Mouse (Mus musculus): ENCODE results near the gene Sbno1.
"Not testable (repeated sequence)": the region's sequence is repeated elsewhere in the genome, so short reads cannot be mapped to it uniquely, and the experiment has no call there.

Sbno1 gene

DNA sequence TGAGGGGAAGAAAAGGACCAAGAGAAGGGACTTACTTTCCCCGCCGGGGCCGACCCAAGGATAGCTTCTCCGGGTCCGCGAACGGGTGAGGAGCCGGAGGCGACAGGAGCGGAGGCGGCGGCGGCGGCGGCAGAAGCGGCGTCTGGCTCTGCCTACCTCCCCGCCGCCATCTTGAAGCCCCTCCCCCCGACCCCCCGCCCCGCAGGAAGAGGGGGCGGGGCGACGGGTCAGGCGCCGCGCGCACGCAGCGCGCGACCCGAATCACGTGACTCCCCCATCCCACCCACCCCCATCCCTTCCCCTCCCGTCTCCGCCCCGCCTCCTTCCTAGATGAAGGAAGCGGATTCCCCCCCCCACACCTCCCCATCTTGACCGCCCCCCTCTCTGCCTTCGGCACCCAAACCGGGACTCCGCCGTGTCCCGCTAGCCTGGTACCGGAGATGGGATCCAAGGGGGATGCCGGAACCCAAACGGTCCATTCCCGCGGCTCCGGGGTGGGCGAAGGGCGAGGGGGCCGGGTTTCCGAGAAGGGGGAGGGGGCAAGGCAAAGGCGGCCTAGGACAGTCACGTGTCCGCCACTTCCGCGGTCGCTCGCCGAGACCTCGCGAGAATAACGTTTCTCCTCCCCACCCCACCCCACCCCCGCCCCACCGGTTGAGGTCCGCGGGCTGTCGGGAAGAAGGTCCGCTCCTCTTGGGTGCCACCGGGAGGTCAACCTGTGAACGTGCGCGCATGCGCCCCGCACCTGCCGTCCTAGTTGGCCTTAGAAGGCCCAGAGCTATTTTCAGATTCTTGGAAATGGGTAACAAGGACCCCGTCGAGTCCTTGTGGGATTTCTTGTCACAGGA lies at the start of gene Sbno1:
Sbno1 (minus strand) TSS at position 590 of the 848 bp plus-strand sequence.
- DNase-seq (ENCODE audit: low spot score): peak; percentile 76

DNA sequence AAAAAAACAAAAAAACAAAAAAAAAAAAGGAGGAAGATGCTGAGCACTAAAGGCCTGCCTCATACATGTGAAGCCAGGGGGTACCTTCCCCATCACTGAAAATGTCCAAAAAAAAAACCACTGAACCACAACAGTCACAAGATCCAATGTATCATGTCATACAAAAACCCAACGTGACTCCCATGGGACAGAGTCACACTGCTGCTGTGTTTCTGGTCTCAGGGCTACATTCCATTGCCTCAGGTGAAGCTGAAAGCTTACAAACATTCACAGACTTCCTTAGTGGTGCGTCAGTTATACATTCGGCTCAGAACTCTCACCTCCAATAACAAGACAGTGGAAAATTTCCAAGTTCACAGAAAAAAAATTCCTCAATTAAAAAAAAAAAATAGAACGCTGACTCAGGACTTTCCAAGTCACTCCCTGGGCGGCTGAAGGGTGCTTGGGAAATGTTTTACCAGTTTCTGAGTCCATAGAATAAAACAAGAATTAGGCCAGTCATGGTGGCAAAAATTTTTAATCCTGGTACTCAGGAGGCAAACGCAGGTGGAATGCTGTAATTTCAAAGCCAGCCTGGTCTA lies 44.9 kb upstream of the Sbno1 start:
- no peak for DNase-seq (ENCODE audit: low spot score)

DNA sequence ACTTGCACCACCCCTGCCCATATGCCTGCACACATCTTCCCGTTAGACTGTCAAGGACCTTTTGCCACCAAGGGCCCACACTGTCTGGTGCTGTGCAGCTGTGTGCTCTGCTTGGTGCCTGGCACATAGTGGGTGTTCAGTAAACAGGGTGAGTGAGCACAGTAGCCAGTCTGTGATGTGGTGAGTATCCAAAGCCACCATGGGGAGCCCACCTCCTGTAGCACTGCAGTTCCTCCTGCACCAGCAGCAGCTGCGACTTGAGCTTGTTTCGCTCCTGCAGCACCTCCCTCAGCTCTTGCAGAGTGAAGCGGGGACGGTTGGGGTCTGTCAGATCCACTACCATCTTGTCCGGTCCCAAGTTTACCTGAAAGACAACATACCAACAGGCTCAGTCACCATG lies 43.7 kb upstream of the Sbno1 start:
- DNase-seq (ENCODE audit: low spot score): no peak

- no peak for DNase-seq (ENCODE audit: low spot score)
These were observed 42.6 kb upstream of the Sbno1 start for GRCm38 (mm10) chr5:124468365-124468764.

- no peak for DNase-seq (ENCODE audit: low spot score)
These were observed 42.0 kb upstream of the Sbno1 start for GRCm38 (mm10) chr5:124467766-124468165.

GRCm38 (mm10) chr5:124464905-124465304 lies 39.1 kb upstream of the Sbno1 start:
- DNase-seq (ENCODE audit: low spot score): no peak

DNA sequence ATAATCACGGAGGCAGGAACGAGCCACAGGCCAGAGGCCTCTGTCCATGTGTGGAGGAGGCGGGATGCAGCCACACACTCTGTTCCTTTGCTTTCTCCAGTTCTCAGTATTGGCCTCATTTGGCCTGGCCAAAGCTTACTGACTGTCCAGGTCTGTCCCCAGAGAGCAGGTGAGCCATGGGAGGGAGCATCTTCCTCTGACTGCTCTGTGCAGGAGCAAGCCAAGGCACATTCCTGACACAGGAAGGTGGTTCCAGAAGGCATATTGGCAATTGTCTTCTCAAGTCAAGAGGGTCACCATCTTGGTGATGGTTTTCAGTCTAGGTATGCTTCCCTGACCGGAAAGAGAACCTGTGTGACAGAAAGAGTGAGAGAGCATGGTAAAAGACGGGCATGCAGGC lies 37.7 kb upstream of the Sbno1 start:
- DNase-seq (ENCODE audit: low spot score): no peak

GRCm38 (mm10) chr5:124462297-124463025 lies 36.7 kb upstream of the Sbno1 start:
- DNase-seq (ENCODE audit: low spot score): no peak

DNA sequence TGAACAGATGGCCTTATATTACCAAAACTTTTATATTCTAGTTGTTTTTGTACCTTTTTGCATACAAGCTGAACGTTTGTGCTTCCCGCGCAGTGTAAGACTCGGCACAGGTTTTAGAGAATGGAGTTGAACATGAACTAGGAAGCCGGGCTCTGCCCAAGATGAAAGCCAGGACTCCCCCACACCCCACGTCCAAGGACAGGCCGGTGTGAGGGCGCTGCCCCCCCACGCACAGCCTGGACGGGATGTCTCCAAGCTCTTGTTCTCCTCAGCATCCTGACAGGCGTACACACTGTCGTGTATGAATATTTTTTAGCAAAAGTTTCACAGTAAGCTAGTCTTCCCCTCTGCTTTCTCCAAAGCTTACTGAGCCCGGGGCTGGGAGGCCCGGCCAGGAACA lies 35.1 kb upstream of the Sbno1 start:
- DNase-seq (ENCODE audit: low spot score): not testable (repeated sequence)

- DNase-seq (ENCODE audit: low spot score): no peak
These were observed 31.0 kb upstream of the Sbno1 start for GRCm38 (mm10) chr5:124456762-124457161.

DNA sequence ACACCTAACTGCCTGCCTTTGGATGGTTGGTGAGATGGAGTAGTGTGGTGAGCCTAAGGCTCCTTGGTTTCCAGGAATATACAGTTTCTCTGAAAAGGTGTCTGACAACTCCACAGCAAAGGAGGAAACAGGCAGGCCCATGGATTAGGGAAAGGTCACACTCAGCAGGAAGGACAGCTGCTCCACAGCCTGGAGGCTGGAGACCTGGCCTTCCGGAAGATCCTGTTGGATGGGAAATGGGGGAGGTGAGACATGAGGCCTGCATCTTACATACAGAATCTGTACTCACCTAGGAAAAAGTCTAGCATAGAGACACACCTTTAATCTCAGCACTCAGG lies 28.2 kb upstream of the Sbno1 start:
- DNase-seq (ENCODE audit: low spot score): no peak

DNA sequence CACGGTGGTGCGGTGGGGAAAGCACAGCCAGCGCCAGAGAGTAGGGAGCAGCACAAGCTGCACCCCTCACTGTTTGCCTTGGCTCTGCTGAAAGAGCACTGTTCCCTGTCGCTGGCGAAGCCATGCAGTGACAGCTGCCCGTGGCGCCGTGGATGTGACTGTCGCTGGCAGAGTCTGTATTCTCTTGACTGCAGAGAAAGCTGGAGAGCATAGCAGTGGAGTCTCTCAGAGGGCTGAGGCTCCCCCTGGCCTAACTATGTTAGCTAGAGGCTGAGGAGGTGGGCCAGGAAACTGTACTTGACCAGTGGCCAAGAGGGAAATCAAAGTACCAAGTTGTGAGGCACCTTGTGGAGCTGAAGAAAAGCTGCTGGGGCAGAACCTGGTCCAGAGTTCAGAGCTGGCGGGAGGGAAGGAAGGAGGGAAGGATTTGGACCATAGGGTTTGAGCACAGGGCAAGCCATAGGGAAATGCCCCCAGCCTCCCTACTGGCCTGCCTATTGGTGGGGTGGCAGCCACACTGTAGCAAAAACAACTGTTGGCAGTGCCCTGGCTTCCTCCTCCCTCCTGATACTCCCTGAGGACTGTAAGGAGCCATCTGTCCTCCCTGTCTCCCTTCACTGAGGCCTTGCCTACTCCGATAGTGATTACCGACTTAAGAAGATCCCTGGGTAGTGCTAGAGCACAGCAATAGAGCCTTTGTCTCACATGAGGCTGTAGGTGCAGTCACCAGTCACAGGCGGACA lies 27.7 kb upstream of the Sbno1 start:
- no peak for DNase-seq (ENCODE audit: low spot score)

DNA sequence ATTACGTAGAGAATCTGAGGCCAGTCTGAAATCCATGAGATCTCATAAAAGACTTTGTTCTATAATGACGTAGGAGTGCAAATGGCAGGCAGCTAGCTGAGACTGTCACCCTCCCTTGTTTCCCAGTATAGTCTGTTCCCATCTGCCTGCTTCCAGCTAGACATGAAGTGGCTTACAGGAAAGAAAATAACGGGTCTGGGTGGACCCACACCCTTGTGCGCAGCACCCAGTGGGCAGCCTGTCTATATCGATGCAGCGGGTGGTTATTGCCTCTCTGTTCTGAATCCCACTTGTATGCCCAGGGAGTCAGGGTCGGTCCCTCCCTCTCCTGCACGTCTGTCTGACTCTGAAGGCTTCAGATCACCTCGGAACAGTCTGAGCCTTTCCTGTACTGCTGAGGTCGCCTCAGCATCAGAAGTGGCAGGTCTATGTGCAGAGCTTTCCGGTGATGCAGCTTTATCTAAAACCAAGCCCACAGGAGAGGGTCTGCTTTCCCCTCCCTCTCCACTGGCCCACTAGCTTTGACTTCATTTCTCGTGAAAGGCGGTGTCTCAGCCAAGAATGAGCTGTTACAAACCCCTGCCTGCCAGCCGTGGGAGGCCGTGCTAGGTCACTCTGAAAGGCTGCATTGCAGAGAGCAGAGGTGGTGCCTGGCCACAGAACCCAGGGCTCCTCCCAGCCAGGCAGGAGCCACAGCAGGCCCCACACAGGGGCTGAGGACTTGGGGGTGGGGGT lies 26.9 kb upstream of the Sbno1 start:
- DNase-seq (ENCODE audit: low spot score): no peak

- no peak for DNase-seq (ENCODE audit: low spot score)
These were observed 25.0 kb upstream of the Sbno1 start for GRCm38 (mm10) chr5:124450641-124451340.

- DNase-seq (ENCODE audit: low spot score): no peak
These were observed 24.2 kb upstream of the Sbno1 start for GRCm38 (mm10) chr5:124450051-124450450.

DNA sequence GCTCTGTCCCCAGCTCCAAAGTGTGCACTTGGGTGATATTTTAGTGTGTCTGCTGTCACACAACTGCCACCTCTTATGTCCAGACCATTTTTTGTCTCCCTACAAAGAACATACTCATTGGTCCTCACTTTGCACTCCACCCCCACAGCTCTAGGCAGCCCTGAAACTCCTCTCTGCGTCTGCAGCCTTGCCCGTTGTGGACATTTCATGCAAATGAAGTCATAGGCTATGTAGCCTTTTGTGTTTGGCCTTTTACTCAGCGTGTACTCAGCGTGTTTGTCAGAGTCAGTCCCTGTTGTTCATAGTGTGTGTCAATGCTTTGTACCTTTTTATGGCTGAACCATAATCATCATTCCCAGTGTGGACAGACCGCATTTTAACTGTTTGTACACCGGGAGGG lies 23.7 kb upstream of the Sbno1 start:
- DNase-seq (ENCODE audit: low spot score): no peak

DNA sequence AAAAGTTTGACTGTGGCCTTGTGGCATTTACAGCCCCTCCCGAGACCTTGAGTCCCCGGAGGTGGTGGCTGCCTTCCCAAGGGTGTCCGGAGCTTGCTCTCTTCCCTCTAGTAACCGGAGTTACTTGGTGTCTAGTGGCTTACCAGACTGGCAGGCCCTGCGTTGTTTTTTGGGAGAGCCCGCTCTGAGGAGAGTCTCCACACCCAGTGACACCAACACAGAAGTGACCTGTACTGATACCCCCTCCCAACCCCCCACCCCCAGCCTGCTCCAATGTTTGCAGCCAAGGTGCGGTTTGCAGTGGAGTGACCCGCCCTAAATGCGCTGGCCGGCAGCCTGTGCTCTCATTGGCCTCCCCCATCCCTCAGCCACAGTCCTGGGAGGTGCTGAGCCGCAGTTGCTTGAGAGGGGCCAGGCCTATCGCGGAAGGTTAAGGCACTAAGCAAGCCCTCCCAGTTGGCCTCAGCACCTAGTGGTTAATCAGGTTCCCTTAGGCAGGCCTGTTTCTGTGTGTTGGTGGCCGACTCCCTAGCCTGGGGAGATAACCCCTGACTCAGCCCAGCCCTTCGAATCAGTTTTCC lies 20.6 kb upstream of the Sbno1 start:
- no peak for DNase-seq (ENCODE audit: low spot score)

- no peak for DNase-seq (ENCODE audit: low spot score)
These were observed 20.0 kb upstream of the Sbno1 start for GRCm38 (mm10) chr5:124445621-124446293.

- DNase-seq (ENCODE audit: low spot score): no peak
These were observed 19.1 kb upstream of the Sbno1 start for GRCm38 (mm10) chr5:124444661-124445561.
